Mouse (Mus musculus) skeletal muscle tissue, adult 2 months (tissue): Measurements from ENCODE around the gene Trim9.

Source experiments
- DNase-seq: peaks from one replicate; pipeline ENCODE4 v3.0.0-alpha.2; 2012; ENCODE audit warnings: low read depth, low spot score

Trim9 gene

GRCm38 (mm10) chr12:70347202-70347841 is at the start of gene Trim9:
Gene Trim9 (minus strand): TSS chr12:70347614.
- DNase-seq = peak; percentile 55

- no peak for DNase-seq
These were observed 47.6 kb upstream of the Trim9 start for GRCm38 (mm10) chr12:70395061-70395460.

GRCm38 (mm10) chr12:70391236-70391635 is 43.8 kb upstream of the Trim9 start:
- DNase-seq = no peak

DNA sequence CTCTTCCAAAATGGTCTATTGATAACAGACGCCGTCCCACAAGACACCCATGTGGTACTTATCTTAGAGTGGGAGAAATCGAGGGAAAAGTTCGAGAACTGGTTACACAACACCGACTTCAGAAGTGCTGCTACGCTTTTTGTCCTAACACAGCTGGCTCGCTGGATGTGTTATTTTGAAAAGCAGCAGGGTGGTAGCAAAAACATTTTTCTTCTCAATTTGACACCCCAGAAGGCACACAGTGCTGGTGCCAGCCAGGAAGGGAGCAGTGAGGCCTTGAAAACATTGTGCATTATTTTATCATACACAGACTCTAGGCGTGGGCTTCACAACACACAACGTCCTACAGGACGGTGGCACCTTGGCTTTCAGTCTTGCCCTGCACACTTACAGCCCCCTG is 27.6 kb upstream of the Trim9 start:
- DNase-seq = no peak

- DNase-seq = no peak
These were observed 25.5 kb upstream of the Trim9 start for GRCm38 (mm10) chr12:70372874-70373273.

- DNase-seq = no peak
These were observed 21.9 kb upstream of the Trim9 start for GRCm38 (mm10) chr12:70369348-70369747.

- DNase-seq = no peak
These were observed 21.4 kb upstream of the Trim9 start for GRCm38 (mm10) chr12:70368820-70369219.

DNA sequence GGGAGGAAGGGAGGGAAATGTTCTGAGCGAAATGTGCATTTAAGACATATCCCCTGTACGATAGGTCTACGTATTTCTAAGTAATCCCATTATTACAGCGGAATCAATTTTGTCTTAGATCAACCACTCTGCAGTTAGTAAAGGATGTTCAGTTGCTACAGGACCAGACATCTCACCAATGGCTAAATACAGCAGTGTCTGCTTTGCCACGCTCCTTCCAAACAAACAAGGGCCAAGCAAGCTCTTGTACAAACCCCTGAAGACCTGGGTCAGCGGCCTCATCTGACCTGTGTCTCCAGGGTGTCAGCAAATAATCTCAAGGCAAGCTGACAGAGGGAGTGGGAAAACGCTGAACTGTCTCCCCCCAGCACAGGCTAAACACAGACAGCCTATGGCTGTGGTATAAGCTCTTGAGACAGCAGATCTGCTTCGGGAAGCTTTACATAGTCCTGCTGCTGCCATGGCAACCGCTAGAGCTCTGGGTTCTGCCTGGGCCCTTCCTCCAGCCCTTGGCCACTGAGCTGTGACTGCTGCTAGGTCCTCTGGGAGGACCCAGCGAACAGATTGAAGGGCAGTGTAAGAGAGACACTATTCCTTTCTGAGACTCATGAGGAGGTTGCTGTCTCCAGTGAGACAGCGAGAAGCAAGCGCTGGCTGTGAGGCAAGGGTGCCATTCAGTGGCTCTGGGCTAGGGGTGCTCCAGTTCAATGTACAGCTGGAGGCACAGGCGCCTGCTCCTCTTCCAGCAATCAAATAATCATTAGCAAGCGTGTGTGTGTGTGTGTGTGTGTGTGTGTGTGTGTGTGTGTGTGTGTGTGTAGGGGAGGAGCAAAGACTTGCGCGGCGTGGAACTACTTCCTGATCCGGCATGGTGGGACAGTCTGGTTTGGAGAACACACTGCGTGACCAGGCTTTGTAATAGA is 20.2 kb upstream of the Trim9 start:
- DNase-seq = no peak

GRCm38 (mm10) chr12:70363016-70363415 is 15.6 kb upstream of the Trim9 start:
- DNase-seq = no peak

DNA sequence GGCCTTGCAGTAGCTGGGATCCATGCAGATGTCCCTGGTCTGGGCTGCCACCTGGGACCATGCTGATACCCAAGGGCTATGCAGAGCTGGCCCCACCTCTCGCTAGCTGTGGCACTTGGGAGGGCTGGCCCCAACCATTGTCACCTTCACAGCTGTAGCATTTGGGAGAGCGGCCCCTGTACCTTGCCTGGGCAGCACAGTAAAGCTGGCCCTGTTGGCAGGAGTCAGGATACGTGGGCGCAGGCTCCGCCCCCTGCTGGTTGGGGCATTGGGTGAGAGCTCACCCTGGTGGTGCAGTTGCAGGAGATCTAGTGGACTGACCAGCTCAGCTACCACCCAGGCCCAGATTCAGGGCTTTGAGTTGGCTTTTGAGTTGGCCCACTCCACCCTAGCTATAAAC is 12.9 kb upstream of the Trim9 start:
- DNase-seq = no peak

DNA sequence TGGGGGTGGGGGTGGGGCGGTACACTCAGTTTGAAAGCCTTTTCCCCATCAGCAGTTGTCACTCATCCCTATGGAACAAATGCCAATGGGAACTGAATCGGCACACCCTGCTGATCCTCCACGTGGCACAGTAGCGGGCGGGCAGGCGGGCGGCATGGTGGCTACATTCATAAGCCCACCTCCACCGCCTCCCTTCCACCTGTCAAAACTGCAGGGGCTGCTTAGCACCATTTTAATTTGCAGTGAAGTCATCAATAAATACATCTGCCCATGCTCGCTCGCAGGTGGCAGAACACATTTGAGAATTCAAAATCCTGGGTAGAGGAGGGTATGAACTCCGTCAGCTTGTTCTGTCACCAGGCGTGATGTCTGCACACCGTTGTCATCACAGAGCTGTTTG is 12.0 kb upstream of the Trim9 start:
- no peak for DNase-seq

DNA sequence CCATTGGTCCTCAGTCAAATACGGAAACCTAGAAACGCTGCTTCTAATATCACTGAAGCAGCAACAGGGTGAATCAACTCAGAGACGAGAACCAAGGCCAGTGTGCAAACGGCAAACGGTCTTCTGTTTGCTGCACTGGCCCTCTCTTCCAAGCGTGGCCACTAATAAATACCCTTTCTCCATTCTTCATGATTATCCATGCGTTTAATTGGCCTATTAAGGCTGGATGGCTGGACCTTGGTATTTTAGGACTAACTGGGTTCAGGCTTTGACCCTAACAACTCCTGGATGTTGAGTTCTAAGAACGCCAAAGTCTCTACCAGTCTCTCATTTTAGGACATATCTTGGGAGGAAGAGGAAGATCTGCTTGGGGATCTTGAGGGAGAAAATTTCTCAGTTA is 7.5 kb upstream of the Trim9 start:
- no peak for DNase-seq

DNA sequence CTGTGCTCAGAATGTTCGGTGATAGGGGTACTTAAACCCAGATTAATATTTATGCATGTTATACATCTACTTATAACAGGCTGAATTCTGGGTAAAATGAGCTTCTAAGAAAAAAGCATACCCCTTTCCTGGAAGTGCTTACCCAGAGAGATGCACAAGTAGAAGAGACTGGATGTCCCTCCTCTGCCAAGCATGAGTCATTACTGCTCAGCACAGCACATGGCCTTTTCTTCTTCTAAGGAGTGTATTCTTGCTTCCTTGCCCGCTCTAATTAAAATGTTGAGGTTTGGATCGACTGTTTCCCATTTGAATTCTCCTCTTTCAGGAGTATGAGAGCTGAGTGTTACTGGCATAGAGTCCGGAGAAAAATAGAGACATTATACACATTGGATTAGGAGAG is 3.1 kb upstream of the Trim9 start:
- DNase-seq = no peak

DNA sequence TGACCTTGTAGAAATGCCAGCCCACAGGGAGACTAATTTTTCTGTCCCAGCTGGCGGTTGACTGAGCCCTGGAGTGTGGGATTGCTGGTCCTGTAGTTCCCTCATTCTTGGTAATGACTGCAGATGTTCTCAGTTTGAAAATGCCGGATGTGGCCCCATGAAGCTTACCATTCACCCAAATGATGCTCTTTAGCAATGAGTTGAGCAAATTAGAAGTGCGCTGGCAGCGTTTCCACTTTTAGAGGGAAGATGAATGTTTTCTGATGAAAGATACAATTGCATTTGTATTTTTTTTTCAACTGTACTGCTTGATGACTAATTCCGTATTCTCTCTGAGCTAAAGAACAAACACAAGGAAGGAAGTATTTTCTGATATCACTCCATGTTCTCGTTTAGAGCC is 2.4 kb upstream of the Trim9 start:
- no peak for DNase-seq

DNA sequence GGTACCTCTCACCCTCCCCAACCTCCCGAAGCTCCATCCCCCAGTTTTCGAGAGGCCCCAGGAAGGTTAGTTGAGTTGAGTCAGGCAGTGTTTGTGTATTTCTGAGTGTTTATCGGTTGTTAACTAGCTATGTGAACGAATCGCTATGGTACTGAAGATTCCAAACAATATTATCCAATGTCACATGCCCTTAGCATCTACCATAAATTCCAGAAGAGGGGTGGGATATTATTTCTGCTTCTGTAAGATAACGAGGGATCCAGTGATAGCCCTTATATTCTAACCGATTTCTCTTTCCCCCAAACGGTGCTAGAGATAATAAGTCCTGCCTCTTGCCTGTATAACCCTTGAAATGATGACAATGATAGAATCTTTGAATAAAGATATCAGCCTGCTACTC is 612 bp upstream of the Trim9 start:
- no peak for DNase-seq

- no peak for DNase-seq
These were observed 1.0 kb downstream of the Trim9 start for GRCm38 (mm10) chr12:70346139-70347026.

DNA sequence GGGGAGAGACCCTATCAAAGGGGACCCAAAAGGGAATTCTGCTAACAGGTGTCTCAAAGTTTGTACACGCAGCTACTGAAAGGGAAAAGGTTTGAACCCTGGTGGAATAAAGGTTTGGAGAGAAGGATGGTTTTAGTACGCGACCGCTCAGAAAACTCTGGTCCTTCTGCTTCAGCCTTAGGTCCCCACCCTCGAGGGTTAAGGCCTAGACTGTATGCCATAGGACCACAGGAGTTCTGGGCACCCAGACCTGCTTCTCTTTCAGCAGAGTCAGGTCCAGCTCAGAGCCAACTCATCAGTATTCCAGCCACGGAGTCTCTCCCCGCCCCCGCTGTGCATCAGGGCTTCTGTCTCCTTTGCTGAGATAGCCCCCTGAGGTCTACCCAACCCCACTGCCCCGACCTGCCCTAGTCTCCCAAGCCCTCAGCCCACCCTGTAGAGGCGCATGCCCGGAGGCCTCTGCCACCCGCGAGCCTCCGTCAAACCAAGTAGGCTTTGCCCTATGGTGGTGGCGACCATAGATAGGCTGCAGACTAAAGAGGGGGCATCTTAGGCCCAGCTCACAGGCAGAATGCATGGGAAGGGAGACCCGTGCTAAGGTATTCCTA is 1.8 kb downstream of the Trim9 start:
- DNase-seq = no peak

GRCm38 (mm10) chr12:70335176-70335575 is 12.2 kb downstream of the Trim9 start:
- DNase-seq = no peak

GRCm38 (mm10) chr12:70333253-70333805 is 14.1 kb downstream of the Trim9 start:
- DNase-seq = no peak

DNA sequence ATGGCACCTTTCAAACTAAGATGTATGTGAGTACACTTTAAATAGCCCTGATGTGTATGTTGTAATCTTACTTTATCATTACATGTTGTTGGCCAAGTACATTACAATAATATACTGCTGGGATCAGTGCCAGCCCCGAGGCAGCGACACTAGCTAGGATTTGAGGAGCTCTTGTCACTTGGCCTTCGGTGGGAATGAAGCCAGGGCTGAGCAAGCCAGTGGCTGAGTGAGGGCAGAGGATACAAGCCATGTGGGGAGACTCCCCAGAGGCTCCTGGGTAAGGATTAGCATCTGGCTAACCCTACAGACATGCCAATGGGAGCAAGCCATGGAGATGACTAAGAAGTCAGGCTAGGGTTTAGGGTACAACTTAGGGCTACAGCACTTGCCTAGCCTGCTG is 18.4 kb downstream of the Trim9 start:
- no peak for DNase-seq

DNA sequence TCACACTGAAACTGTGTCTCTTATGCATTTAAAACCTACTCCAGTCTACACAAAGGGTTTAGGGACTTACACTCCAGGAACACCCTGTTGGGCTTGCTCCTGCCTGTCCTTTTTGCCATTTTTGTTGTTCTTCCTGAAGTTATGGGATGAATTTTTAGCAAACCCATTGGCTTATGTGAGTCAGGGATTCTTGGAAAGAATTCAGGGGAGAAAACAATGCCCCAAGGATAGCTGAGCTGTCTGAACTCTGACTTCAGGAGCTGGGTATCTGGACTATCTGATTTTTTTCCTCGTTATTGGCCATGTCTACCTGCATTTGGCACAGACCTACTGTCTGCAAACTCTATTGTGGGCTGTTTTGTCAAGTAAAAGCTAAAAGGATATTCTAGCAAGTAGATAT is 20.5 kb downstream of the Trim9 start:
- DNase-seq = no peak
